9 mouse cellular contexts compared by ENCODE assay signal in the genomic region with DNA sequence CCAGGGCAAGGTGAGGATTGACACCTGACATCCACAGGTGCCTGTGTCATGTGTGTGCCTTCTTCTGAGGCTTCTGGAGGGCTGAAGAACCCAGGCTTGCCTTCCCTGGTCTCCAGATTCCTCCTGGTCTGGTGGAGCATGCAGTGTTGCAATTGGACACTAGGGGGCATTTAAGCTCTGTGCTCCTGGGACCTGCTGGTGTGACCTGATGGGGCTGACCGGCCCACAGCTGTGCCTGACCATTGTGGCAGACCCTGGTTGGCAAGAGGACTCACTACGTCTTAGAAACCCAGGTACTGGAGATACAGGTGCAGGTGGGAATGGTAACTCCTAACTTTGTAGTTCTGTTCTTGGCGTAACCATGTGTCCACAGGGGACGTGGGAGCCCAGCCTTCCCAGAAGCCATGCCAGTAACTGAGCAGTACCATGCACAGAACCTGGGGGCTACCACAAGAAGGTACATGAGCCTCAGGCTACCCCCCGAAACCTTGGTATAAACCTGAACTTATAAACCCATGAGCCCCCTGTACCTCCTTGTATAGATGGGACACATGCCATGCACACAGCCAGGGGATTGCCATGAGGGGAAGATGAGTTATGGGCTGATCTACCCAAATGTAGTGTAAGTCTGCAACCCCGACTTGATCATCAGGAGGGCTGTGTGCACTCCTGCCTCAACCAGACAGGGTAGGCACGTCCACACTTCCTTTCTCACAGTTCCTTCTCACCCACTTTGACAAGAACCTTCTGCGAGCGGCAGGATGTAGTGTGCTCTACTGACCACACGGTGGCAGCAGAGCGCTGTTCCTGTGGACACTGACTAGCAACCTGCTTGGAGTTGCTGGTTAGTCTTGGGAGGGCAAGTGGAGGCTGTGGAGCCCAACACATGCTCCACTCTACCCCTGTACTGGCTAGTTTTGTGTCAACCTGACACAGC. TPM values are rescaled to one million over a fixed set of nuclear protein-coding genes. Genes with fewer than 3 reads are reported as not detected.
A peak's percentile ranks its signal among the peaks of the same experiment; 100 is the strongest.
DNase-seq lines count a peak whose midpoint lies in the region; ATAC-seq lines count a peak whose summit lies in the region.
"Had no signal": no experiment of that assay in that cellular context is flagged by ENCODE, and none has a peak within 500 bp of the region (broad histone marks: within the 10 kb centered on the region; RNA-seq: fewer than 3 reads in every experiment).

No protein-coding gene starts in this region.

- H3K4me1 ChIP-seq in kidney, embryonic 16.5 days (ENCODE audit: insufficient read depth, low read length), result no peaks in the 10 kb centered on the region
- no peaks in the 10 kb centered on the region for H3K4me1 ChIP-seq in liver, embryonic 12.5 days
- no peaks in the 10 kb centered on the region for H3K4me1 ChIP-seq in neural tube, embryonic 11.5 days (ENCODE audit: control insufficient read depth, insufficient read depth, low read length)
- no peaks in the 10 kb centered on the region for H3K4me1 ChIP-seq in stomach, embryonic 15.5 days

- no peaks in the 10 kb centered on the region for H3K27me3 ChIP-seq in kidney, embryonic 16.5 days (ENCODE audit: insufficient read depth, low read length)
- H3K27me3 ChIP-seq in liver, embryonic 12.5 days (replicated peaks), result no peaks in the 10 kb centered on the region
- H3K27me3 ChIP-seq in neural tube, embryonic 11.5 days (ENCODE audit: control insufficient read depth, insufficient read depth, low read length), result no peaks in the 10 kb centered on the region
- no peaks in the 10 kb centered on the region for H3K27me3 ChIP-seq in stomach, embryonic 15.5 days (replicated peaks)

- ATAC-seq in activated CD4-positive, CD25-positive, alpha-beta regulatory T cell, adult 4 months, result peak; percentile 45
- ATAC-seq in kidney, embryonic 16.5 days (ENCODE audit: low FRiP score, low TSS enrichment), result peak; percentile 12; the same call in 1 of the 2 replicates
- ATAC-seq in liver, embryonic 12.5 days, result 0 out of 2 replicates have a peak, but pooled peaks have one; percentile 11
- peak; percentile 11; the same call in 1 of the 2 replicates for ATAC-seq in neural tube, embryonic 11.5 days (ENCODE audit: insufficient read depth, low FRiP score, low TSS enrichment)
- ATAC-seq in stomach, embryonic 15.5 days (ENCODE audit: insufficient read depth, low FRiP score, low read depth), result 0 out of 2 replicates have a peak, but pooled peaks have one; percentile 3

- no peaks in the 10 kb centered on the region for H3K36me3 ChIP-seq in kidney, embryonic 16.5 days (ENCODE audit: insufficient read depth, low read length)
- H3K36me3 ChIP-seq in liver, embryonic 12.5 days, result no peaks in the 10 kb centered on the region
- H3K36me3 ChIP-seq in neural tube, embryonic 11.5 days (ENCODE audit: control insufficient read depth, insufficient read depth, low read length), result no peaks in the 10 kb centered on the region
- no peaks in the 10 kb centered on the region for H3K36me3 ChIP-seq in stomach, embryonic 15.5 days

- no peak overlapping the region for H3K27ac ChIP-seq in kidney, embryonic 16.5 days (ENCODE audit: low read length)
- no peak overlapping the region for H3K27ac ChIP-seq in liver, embryonic 12.5 days
- no peak overlapping the region for H3K27ac ChIP-seq in neural tube, embryonic 11.5 days (ENCODE audit: low read depth, low read length)
- H3K27ac ChIP-seq in stomach, embryonic 15.5 days, result no peak overlapping the region

- no peak overlapping the region for H3K4me3 ChIP-seq in kidney, embryonic 16.5 days (ENCODE audit: low read length)
- no peak overlapping the region for H3K4me3 ChIP-seq in liver, embryonic 12.5 days
- H3K4me3 ChIP-seq in neural tube, embryonic 11.5 days (ENCODE audit: low read depth, low read length), result no peak overlapping the region
- H3K4me3 ChIP-seq in stomach, embryonic 15.5 days (replicated peaks), result no peak overlapping the region
- H3K4me3 ChIP-seq: myocyte had no signal

- no peak overlapping the region for H3K9ac ChIP-seq in kidney, embryonic 16.5 days (replicated peaks; ENCODE audit: low read length)
- H3K9ac ChIP-seq in liver, embryonic 12.5 days, result no peak overlapping the region
- H3K9ac ChIP-seq in neural tube, embryonic 11.5 days (ENCODE audit: low read length), result no peak overlapping the region
- no peak overlapping the region for H3K9ac ChIP-seq in stomach, embryonic 15.5 days

- WGBS in kidney, embryonic 16.5 days, result 27% methylated on average over 11 of the region's 11 CpGs
- WGBS in liver, embryonic 12.5 days (ENCODE audit: insufficient replicate concordance), result 22% methylated on average over 11 of the region's 11 CpGs
- WGBS in neural tube, embryonic 11.5 days, result 28% methylated on average over 11 of the region's 11 CpGs
- WGBS in stomach, embryonic 15.5 days, result 27% methylated on average over 11 of the region's 11 CpGs

- no peaks in the 10 kb centered on the region for H3K9me3 ChIP-seq in kidney, embryonic 16.5 days (ENCODE audit: low read length)
- no peaks in the 10 kb centered on the region for H3K9me3 ChIP-seq in liver, embryonic 12.5 days (replicated peaks)
- no peaks in the 10 kb centered on the region for H3K9me3 ChIP-seq in neural tube, embryonic 11.5 days (ENCODE audit: control insufficient read depth, low read length)
- no peaks in the 10 kb centered on the region for H3K9me3 ChIP-seq in stomach, embryonic 15.5 days

- peak; percentile 41 for DNase-seq in 3134 (ENCODE audit: extremely low read depth, insufficient read length, low spot score)
- peak; percentile 93 for DNase-seq in embryo, embryonic 10 days (ENCODE audit: low spot score)
- DNase-seq in gastrocnemius, postnatal 25 days, result peak; percentile 40
- peak; percentile 85 for DNase-seq in neural tube, embryonic 11.5 days (ENCODE audit: low spot score)

- H3K4me2 ChIP-seq in kidney, embryonic 16.5 days (replicated peaks; ENCODE audit: low read depth, low read length), result no peak overlapping the region
- H3K4me2 ChIP-seq in liver, embryonic 12.5 days, result no peak overlapping the region
- no peak overlapping the region for H3K4me2 ChIP-seq in neural tube, embryonic 11.5 days (ENCODE audit: low read depth)
- H3K4me2 ChIP-seq in stomach, embryonic 15.5 days, result no peak overlapping the region

RNA-seq across cellular contexts. Expression of gene Tmem121, which starts 31.8 kb away (rescaled TPM):
- not detected for polyA plus RNA-seq in activated CD4-positive, CD25-positive, alpha-beta regulatory T cell, adult 4 months (2017; shearing (Covaris generic))
- under 1 TPM; 0.33 to 0.46 TPM for total RNA-seq in gastrocnemius, postnatal 25 days (2021)
- polyA plus RNA-seq in kidney, embryonic 16.5 days (2015; fragmentation: Nextera tagmentation; extraction: Ambion mirVana), result 8.6 and 10.9 TPM in 2 replicates
- polyA plus RNA-seq in liver, embryonic 12.5 days (2016; fragmentation: Nextera tagmentation; extraction: Ambion mirVana), result 1.0 and 1.2 TPM in 2 replicates
- polyA plus RNA-seq in neural tube, embryonic 11.5 days (2014; fragmentation: Nextera tagmentation; extraction: Ambion mirVana), result 13.2 and 13.7 TPM in 2 replicates
- 8.4 and 10.5 TPM in 2 replicates for polyA plus RNA-seq in stomach, embryonic 15.5 days (2015; fragmentation: Nextera tagmentation; extraction: Ambion mirVana)

Comparison
In these comparisons a context has a peak if more than half of its experiments do, and no peak if none do; other contexts are left out.
1. DNase-seq: peak in every context shown above with its lines; median percentile 93 in embryo, embryonic 10 days; 85 in neural tube, embryonic 11.5 days; 41 in 3134; 40 in gastrocnemius, postnatal 25 days.